Mouse (Mus musculus) forebrain, postnatal 0 days (tissue): ENCODE results near the gene Gtf2ird1. TPM values are rescaled to one million over a fixed set of nuclear protein-coding genes. Genes with fewer than 3 reads are reported as not detected.
"Not testable (repeated sequence)": the region's sequence is repeated elsewhere in the genome, so short reads cannot be mapped to it uniquely, and the experiment has no call there.

Experiments used
- ATAC-seq: fragments of 200-750 bp; cut with Nextera tagmentation; 2 replicates; pipeline ENCODE4 v1.8.0; 2017; ENCODE audit warnings: mild to moderate bottlenecking, moderate library complexity
- DNase-seq: peaks from one replicate; pipeline ENCODE4 v3.0.0-alpha.2; 2015
- H3K27ac ChIP-seq: fragments of 300-500 bp; sonication (generic); 2 replicates; pipeline ENCODE4 v1.5.1; 2014; ENCODE audit warnings: low read depth, mild to moderate bottlenecking, antibody characterized with exemption, low read length, moderate library complexity, mixed read lengths
- H3K27me3 ChIP-seq: fragments of 300-500 bp; sonication (generic); 2 replicates; pipeline ENCODE4 v1.6.1; 2014; ENCODE audit warnings: mild to moderate bottlenecking, low read length, mixed read lengths; ENCODE audit not compliant: insufficient read depth
- H3K36me3 ChIP-seq: fragments of 300-500 bp; sonication (generic); 2 replicates; pipeline ENCODE4 v1.6.1; 2014; ENCODE audit warnings: mild to moderate bottlenecking, moderate library complexity; ENCODE audit not compliant: insufficient read depth
- H3K4me1 ChIP-seq: fragments of 300-500 bp; sonication (generic); 2 replicates; pipeline ENCODE4 v1.6.1; 2014; ENCODE audit warnings: antibody characterized with exemption; ENCODE audit not compliant: insufficient read depth
- H3K4me2 ChIP-seq: fragments of 300-500 bp; sonication (generic); 2 replicates; pipeline ENCODE4 v1.6.1; 2014; ENCODE audit warnings: low read depth, mild to moderate bottlenecking, moderate library complexity
- H3K4me3 ChIP-seq: fragments of 300-500 bp; sonication (generic); 2 replicates; pipeline ENCODE4 v1.5.1; 2014; ENCODE audit warnings: low read depth, low read length, mixed read lengths
- H3K9ac ChIP-seq: fragments of 300-500 bp; sonication (generic); 2 replicates; pipeline ENCODE4 v1.6.1; 2014; ENCODE audit warnings: mild to moderate bottlenecking
- H3K9me3 ChIP-seq: fragments of 300-500 bp; sonication (generic); 2 replicates; pipeline ENCODE4 v1.6.1; 2016; ENCODE audit warnings: low read length
- CTCF ChIP-seq: sonication (generic); IDR thresholded peaks from 2 replicates; pipeline ENCODE4 v1.5.1; 2016; ENCODE audit warnings: antibody characterized with exemption, control low read depth, low read depth
- WGBS: fragments of 180-500 bp; shearing (Covaris S2); extraction: QIAGEN DNeasy Blood & Tissue Kit; methylation state at CpG from one replicate; pipeline ENCODE4 v1.1.7; 2014; 5-methylcytosine and 5-hydroxymethylcytosine counted together
- polyA plus RNA-seq: library from polyadenylated mRNA; unstranded; fragments of >200 nt; fragmentation: Nextera tagmentation; extraction: Ambion mirVana; gene quantifications from 2 replicates; pipeline ENCODE4 v1.2.1, GENCODE M21; 2015
- total RNA-seq: library from RNA; depleted of rRNA; stranded (reverse); fragments of >200 nt; gene quantifications from 2 replicates; pipeline ENCODE4 v1.2.3, GENCODE M21; 2014

Gene Gtf2ird1
- total and polyA plus RNA-seq, 2 experiments from 2014 or later: 47.1 to 53.6 TPM

GRCm38 (mm10) chr5:134340101-134340522 lies 116.4 kb downstream of the Gtf2ird1 start:
- H3K4me1 ChIP-seq: no peaks in the 10 kb centered on the region
- no peaks in the 10 kb centered on the region for H3K27me3 ChIP-seq
- no peaks in the 10 kb centered on the region for H3K9me3 ChIP-seq
- no peak overlapping the region for H3K9ac ChIP-seq
- no peak overlapping the region for H3K27ac ChIP-seq
- WGBS: 26% methylated on average over 6 of the region's 6 CpGs
- no peak overlapping the region for H3K4me2 ChIP-seq
- ATAC-seq: no peak
- H3K36me3 ChIP-seq: no peaks in the 10 kb centered on the region
- H3K4me3 ChIP-seq: no peak overlapping the region
- no peak for DNase-seq
- no peak for TF ChIP-seq CTCF

DNA sequence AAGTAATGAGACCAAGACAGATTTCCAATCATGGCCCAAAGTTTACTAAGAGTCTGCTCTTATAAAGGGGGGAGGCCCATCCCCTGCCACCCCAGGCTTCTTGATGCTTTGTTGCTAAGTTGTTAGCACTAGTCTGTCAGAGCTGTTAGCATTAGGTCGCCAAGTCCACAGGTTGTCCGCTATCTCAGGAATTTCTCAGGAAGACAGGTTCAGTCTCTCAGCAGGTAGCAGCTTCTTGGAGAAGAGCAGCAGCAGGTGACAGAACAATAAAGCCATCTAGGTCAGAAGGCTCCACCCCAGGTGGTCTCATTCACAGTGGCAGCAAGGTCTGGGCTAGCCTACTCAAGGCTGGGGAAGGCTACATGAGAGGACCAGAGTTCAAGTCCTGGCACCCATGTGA lies 119.5 kb downstream of the Gtf2ird1 start:
- H3K27me3 ChIP-seq, H3K9ac ChIP-seq, H3K27ac ChIP-seq, H3K9me3 ChIP-seq, H3K36me3 ChIP-seq, ATAC-seq, DNase-seq, H3K4me1 ChIP-seq, H3K4me2 ChIP-seq, H3K4me3 ChIP-seq: not testable (repeated sequence)
- 78% methylated on average over 2 of the region's 2 CpGs for WGBS

DNA sequence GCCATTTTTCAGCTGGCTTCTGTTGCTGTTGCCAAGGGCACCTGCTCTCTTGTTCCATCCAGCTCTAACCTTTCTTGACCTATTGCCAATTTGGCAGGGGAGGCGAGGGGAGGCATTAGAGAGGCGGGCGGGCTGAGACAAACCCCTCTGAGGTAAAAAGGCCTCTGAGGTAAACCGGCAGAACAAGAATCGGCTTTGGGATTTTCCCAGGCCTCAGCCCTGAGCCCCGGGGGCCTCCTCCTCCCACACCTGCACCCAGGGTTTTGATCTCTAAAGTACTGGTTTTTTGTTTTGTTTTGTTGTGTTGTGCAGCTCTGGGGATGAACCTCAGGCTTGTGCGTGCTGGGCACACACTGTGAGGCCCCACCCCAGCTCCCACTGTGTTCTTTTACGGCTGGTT lies 123.8 kb downstream of the Gtf2ird1 start:
- no peak for TF ChIP-seq CTCF
- Histone ChIP-seq H3K4me1 (no peaks in the 10 kb centered on the region), H3K27me3 (no peaks in the 10 kb centered on the region), H3K27ac (no peak overlapping the region), H3K36me3 (no peaks in the 10 kb centered on the region), H3K4me3 (no peak overlapping the region), H3K4me2 (no peak overlapping the region), H3K9me3 (no peaks in the 10 kb centered on the region), H3K9ac (no peak overlapping the region)
- no peak for ATAC-seq
- WGBS: 19% methylated on average over 8 of the region's 8 CpGs
- no peak for DNase-seq

GRCm38 (mm10) chr5:134330082-134330481 lies 126.4 kb downstream of the Gtf2ird1 start:
- no peak for TF ChIP-seq CTCF
- no peak overlapping the region for H3K4me2 ChIP-seq
- H3K27ac ChIP-seq: no peak overlapping the region
- no peak for DNase-seq
- H3K36me3 ChIP-seq: no peaks in the 10 kb centered on the region
- no peak overlapping the region for H3K9ac ChIP-seq
- no peak for ATAC-seq
- no peaks in the 10 kb centered on the region for H3K27me3 ChIP-seq
- 90% methylated on average over 2 of the region's 2 CpGs for WGBS
- H3K4me1 ChIP-seq: no peaks in the 10 kb centered on the region
- no peaks in the 10 kb centered on the region for H3K9me3 ChIP-seq
- no peak overlapping the region for H3K4me3 ChIP-seq

DNA sequence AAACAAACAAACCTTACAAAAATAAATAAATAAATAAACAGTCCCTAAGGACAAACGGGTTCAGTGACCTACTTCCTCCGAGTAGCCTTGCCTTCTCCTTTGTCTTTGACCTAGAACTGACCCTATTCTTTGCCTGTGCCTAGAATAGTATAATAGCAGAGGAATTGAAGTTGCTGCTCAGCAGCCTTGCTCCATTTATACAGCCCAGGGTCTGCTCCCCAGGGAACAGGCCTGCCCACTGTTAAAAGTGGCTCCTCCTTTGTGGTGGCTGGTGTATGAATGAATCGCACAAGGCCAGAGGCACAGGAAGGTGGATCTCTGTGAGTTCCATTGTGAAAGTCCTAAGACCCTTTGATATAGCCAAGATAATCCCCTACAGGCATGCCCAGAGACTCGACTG lies 127.2 kb downstream of the Gtf2ird1 start:
- WGBS: 12% methylated on average over 4 of the region's 4 CpGs
- H3K27ac ChIP-seq: no peak overlapping the region
- H3K4me1 ChIP-seq: no peaks in the 10 kb centered on the region
- H3K9ac ChIP-seq: no peak overlapping the region
- H3K4me2 ChIP-seq: no peak overlapping the region
- no peak for TF ChIP-seq CTCF
- no peaks in the 10 kb centered on the region for H3K27me3 ChIP-seq
- DNase-seq: no peak
- H3K36me3 ChIP-seq: no peaks in the 10 kb centered on the region
- H3K9me3 ChIP-seq: no peaks in the 10 kb centered on the region
- H3K4me3 ChIP-seq: no peak overlapping the region
- no peak for ATAC-seq

GRCm38 (mm10) chr5:134328482-134329001 lies 128.0 kb downstream of the Gtf2ird1 start:
- no peaks in the 10 kb centered on the region for H3K4me1 ChIP-seq
- ATAC-seq: no peak
- no peak for TF ChIP-seq CTCF

DNA sequence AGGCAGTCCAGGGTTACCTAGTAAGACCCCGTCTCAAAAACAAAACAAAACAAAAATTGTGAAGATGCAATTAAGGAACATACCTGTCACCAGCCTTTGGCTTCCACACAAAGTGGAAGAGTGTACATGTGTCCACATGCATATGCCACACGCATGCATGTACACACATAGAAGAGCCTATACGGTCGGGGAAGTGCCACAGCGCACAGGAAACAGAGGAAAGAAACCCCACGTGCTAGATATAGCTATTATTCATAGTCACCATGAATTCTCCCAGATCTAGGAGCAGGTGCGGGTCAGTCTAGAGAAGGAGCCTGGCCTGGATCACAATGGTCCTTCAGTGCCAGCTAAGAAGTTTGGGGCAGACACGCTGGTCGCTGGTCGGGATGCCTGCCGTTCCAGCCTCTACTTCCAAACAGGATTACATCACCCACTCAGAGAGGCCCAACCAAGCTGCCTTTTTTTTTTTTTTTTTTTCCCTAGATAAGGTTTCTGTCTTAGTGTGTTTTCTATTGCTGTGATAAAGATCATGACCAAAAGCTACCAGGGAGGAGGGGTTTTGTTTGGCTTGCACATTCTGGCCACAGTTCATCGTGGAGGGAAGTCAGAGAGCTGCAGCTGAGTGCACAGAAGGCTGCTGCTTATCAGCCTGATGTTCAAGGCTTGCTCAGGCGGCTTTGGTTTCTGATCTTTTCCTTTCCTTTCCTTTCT lies 130.5 kb downstream of the Gtf2ird1 start:
- Histone ChIP-seq H3K27me3 (no peaks in the 10 kb centered on the region), H3K4me2 (no peak overlapping the region), H3K4me1 (no peaks in the 10 kb centered on the region), H3K4me3 (no peak overlapping the region), H3K36me3 (no peaks in the 10 kb centered on the region), H3K9ac (no peak overlapping the region), H3K9me3 (no peaks in the 10 kb centered on the region), H3K27ac (no peak overlapping the region)
- WGBS: 73% methylated on average over 13 of the region's 13 CpGs
- ATAC-seq (no peak), DNase-seq (no peak)
- no peak for TF ChIP-seq CTCF

More at GRCm38 (mm10) chr5:134328482-134329001, 128.0 kb downstream of the Gtf2ird1 start:
- Histone ChIP-seq H3K9ac (no peak overlapping the region), H3K27me3 (no peaks in the 10 kb centered on the region), H3K4me2 (no peak overlapping the region), H3K9me3 (no peaks in the 10 kb centered on the region), H3K27ac (no peak overlapping the region), H3K4me3 (no peak overlapping the region), H3K36me3 (no peaks in the 10 kb centered on the region)
- no peak for DNase-seq
- WGBS: 89% methylated on average over 6 of the region's 6 CpGs
